Mouse (Mus musculus) midbrain, embryonic 15.5 days (tissue): ENCODE results near the gene Itprid2. TPM values are rescaled to one million over a fixed set of nuclear protein-coding genes. Genes with fewer than 3 reads are reported as not detected.

Source experiments
- ATAC-seq: fragments of 200-750 bp; cut with Nextera tagmentation; replicated peaks from 2 replicates; pipeline ENCODE4 v1.8.0; 2017; ENCODE audit warnings: moderate TSS enrichment
- H3K27ac ChIP-seq: fragments of 300-500 bp; sonication (generic); 2 replicates; pipeline ENCODE4 v1.5.1; 2015; ENCODE audit warnings: mild to moderate bottlenecking, inconsistent platforms
- H3K27me3 ChIP-seq: fragments of 300-500 bp; sonication (generic); replicated peaks from 2 replicates; pipeline ENCODE4 v1.6.1; 2015; ENCODE audit warnings: inconsistent platforms
- H3K36me3 ChIP-seq: fragments of 300-500 bp; sonication (generic); replicated peaks from 2 replicates; pipeline ENCODE4 v1.6.1; 2015; ENCODE audit warnings: inconsistent platforms
- H3K4me1 ChIP-seq: fragments of 300-500 bp; sonication (generic); 2 replicates; pipeline ENCODE4 v1.6.1; 2015; ENCODE audit warnings: inconsistent platforms
- H3K4me2 ChIP-seq: fragments of 300-500 bp; sonication (generic); 2 replicates; pipeline ENCODE4 v1.6.1; 2015; ENCODE audit warnings: inconsistent platforms, mild to moderate bottlenecking, moderate library complexity
- H3K4me3 ChIP-seq: fragments of 300-500 bp; sonication (generic); 2 replicates; pipeline ENCODE4 v1.5.1; 2015; ENCODE audit warnings: mild to moderate bottlenecking, inconsistent platforms
- H3K9ac ChIP-seq: fragments of 300-500 bp; sonication (generic); 2 replicates; pipeline ENCODE4 v1.6.1; 2015; ENCODE audit warnings: mild to moderate bottlenecking, inconsistent platforms
- H3K9me3 ChIP-seq: fragments of 300-500 bp; sonication (generic); 2 replicates; pipeline ENCODE4 v1.6.1; 2016; ENCODE audit warnings: inconsistent platforms
- WGBS: fragments of 180-500 bp; shearing (Covaris S2); methylation state at CpG from one replicate; pipeline ENCODE4 v1.1.7; 2015; ENCODE audit warnings: mixed read lengths; 5-methylcytosine and 5-hydroxymethylcytosine counted together
- polyA plus RNA-seq: library from polyadenylated mRNA; unstranded; fragments of >200 nt; fragmentation: Nextera tagmentation; extraction: Ambion mirVana; gene quantifications from 2 replicates; pipeline ENCODE4 v1.2.1, GENCODE M21; 2015

Gene Itprid2
- polyA plus RNA-seq, 1 experiment from 2014 or later = 4.0 TPM

DNA sequence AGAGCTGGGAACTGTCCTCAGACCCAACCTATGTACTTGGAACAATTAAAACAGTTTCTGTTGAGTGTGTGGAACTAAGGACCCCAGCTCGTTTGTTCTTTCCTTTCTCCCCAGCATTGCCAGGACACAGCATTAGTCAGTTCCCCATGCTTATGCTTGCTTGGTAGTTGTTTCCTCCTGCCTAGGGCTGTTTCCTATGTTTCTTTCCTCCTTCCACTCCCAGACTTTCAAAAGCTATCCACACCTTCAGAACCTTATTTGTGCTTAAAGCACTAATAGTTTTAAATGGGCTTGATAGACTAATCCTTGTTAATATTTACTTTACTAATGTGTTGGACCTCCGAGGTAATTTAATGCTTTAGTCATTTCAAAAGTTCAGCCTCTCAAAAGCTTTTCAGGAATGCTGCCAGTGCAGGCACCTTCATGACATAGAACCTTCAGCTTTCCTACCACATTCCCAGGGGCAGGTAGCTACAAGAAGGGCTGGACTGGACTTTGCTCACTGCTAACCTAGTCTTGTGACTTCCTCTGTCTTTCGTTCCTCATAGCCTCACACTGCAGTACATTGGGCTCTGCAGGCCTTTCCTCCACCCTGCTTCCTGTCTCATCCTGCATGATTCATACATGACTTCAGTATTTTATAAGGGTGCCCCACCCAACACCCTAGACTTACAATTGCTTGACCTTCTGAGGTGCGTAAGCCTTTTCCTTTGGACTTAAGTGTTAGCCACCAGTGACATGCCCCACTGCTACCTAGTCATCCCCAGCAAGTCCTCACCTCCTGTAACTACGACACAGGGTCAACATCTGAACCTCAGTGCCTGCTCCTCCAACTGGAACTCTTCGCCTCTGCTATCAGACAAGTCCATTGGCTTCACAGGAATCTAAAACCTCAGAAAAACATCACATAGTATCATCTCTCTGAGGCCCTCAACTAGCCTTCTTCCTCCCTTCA lies 16.3 kb upstream of the Itprid2 start:
- Histone ChIP-seq H3K27ac (no peak overlapping the region), H3K27me3 (no peaks in the 10 kb centered on the region), H3K4me2 (no peak overlapping the region), H3K36me3 (no peaks in the 10 kb centered on the region), H3K9me3 (no peaks in the 10 kb centered on the region), H3K9ac (no peak overlapping the region), H3K4me1 (no peaks in the 10 kb centered on the region), H3K4me3 (no peak overlapping the region)
- no peak for ATAC-seq
- WGBS = 82% methylated on average over 6 of the region's 6 CpGs

DNA sequence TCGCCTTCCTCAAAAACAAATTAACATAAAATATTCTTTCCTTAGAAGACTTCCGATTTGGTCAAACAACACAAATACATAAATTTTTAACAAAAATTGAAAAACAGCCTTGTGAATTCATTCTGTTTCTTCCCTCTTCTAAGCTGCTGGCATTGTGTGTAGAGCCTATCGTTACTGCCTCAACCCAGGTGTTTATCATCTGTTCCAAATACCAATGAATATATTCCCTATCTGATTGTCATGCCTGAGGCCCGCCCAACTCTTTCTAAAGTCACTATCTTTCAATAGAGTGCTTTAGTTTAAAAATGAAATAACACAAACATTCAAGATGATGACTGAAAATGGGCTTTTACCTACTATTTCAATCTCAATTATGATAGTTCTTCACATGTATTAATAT lies 11.9 kb upstream of the Itprid2 start:
- 94% methylated on average over 4 of the region's 4 CpGs for WGBS

DNA sequence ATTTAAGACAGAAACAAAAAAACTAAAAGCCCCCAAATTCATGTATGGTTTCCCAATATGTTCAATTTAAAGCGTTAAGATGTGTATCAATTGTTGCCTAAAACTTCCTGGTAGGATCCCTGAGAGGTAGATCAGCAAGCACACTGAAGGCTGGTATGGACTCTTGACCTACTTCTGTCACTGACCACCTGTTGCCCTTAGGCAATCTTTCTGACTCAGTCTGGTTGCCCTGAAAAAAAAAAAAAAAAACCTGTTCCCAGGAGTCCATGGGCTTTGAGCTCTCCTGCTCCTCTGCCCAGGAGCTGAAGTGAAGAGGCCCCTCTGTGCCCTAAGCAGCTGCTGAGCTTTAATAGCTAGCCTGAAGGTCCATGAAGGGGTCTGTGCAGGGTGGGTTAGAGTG lies 7.5 kb upstream of the Itprid2 start:
- Histone ChIP-seq H3K4me2 (no peak overlapping the region), H3K4me3 (no peak overlapping the region), H3K9ac (no peak overlapping the region), H3K27me3 (no peaks in the 10 kb centered on the region), H3K27ac (no peak overlapping the region), H3K36me3 (no peaks in the 10 kb centered on the region), H3K4me1 (no peaks in the 10 kb centered on the region), H3K9me3 (no peaks in the 10 kb centered on the region)
- no peak for ATAC-seq
- WGBS = 80% methylated on average over 1 of the region's 1 CpGs

More for the DNA sequence above, 11.9 kb upstream of the Itprid2 start:
- Histone ChIP-seq H3K27ac (no peak overlapping the region), H3K4me1 (no peaks in the 10 kb centered on the region), H3K27me3 (no peaks in the 10 kb centered on the region), H3K9ac (no peak overlapping the region), H3K9me3 (no peaks in the 10 kb centered on the region), H3K4me2 (no peak overlapping the region), H3K36me3 (no peaks in the 10 kb centered on the region), H3K4me3 (no peak overlapping the region)
- ATAC-seq = no peak

DNA sequence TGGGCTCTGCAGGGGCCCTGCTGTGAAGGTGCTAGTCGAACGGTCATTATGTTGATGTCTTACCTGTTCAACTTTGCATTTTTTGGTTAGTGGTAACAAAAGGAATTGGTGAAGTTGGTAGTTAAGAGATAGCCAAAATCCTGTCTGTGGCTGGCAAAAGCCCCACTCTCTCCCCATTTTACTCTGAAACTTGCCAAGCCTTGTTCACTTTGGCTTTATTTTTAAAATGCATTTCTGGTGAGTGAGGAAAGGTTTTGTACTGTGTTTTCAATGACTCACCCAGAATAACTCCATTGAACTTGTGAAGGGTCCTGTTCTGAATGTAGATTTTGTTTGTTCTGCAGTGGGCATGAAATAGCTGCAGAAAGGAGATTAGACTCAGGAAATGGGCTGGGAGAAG lies 4.9 kb upstream of the Itprid2 start:
- Histone ChIP-seq H3K27me3 (no peaks in the 10 kb centered on the region), H3K9me3 (no peaks in the 10 kb centered on the region), H3K4me3 (no peak overlapping the region), H3K9ac (no peak overlapping the region), H3K36me3 (no peaks in the 10 kb centered on the region), H3K4me2 (no peak overlapping the region), H3K27ac (no peak overlapping the region), H3K4me1 (no peaks in the 10 kb centered on the region)
- ATAC-seq = no peak
- 60% methylated on average over 2 of the region's 2 CpGs for WGBS

DNA sequence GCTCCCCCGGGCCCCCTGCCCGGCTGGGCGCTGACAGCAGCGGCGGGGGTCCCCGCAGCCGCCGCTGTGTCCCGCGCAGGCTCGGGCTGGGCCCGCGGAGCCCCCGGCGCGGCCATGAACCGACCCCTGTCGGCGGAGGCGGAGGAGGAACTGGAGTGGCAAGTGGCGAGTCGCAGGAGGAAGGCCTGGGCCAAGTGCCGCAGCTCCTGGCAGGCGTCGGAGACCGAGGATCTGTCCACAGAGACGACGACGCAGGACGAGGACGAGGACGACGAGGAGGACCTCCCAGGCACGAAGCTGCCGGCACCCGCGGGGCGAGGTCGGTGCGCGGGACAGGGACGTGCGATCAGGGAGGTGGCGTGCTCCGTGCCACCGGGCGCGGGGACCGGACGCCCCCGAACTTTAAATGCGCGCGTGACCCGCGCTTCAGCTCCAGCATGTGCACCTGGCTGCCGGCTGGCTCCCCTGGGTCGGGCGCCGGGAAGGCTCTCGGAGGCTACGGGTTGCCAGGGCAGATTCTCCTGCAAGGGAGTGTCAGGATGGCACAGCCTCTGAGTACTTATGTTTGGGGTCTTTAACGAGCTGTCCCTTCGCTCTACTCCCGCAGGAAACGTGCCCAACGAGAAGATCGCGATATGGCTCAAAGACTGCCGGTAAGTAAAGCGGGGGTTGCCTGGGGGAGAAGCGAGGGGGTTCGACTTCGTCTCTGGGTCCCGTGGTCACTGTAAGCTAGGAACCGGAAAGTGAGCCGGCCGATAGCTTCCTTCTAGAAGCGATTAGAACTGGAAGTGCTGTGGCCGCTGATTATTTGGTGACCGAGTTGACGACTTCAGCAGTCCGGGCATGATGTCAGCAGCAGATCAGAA lies 507 bp downstream of the Itprid2 start:
- Histone ChIP-seq H3K27ac (peak overlapping the region; percentile 77), H3K4me1 (peaks cover 9% of the 10 kb centered on the region), H3K9me3 (no peaks in the 10 kb centered on the region), H3K4me2 (peak overlapping the region; percentile 95), H3K36me3 (no peaks in the 10 kb centered on the region), H3K27me3 (no peaks in the 10 kb centered on the region), H3K4me3 (peak overlapping the region; percentile 89), H3K9ac (peak overlapping the region; percentile 62)
- WGBS = under 1% methylated on average over 73 of the region's 83 CpGs
- ATAC-seq = peak; percentile 90

DNA sequence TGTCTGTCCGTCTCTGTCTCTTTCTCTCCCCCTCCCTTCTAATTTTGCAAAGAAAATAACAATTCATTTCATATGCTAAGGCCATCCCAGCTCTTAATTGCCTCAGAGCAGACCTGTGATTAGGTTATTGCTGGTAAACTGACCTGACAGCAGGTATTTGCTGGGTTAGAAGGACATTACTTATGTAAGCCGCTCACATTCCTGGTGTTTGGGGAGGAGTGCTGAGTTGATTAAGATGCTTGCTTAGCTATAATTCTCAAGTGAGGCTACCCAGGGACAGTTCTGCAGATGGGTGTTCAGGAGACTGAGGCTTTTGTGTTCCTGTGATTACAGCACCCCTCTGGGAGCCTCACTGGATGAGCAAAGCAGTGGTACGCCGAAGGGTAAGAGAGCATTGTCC lies 3.8 kb downstream of the Itprid2 start:
- Histone ChIP-seq H3K9me3 (no peaks in the 10 kb centered on the region), H3K4me3 (no peak overlapping the region), H3K27me3 (no peaks in the 10 kb centered on the region), H3K4me2 (no peak overlapping the region), H3K4me1 (peaks cover 9% of the 10 kb centered on the region), H3K9ac (no peak overlapping the region), H3K27ac (no peak overlapping the region), H3K36me3 (no peaks in the 10 kb centered on the region)
- no peak for ATAC-seq
- WGBS = 54% methylated on average over 4 of the region's 4 CpGs

DNA sequence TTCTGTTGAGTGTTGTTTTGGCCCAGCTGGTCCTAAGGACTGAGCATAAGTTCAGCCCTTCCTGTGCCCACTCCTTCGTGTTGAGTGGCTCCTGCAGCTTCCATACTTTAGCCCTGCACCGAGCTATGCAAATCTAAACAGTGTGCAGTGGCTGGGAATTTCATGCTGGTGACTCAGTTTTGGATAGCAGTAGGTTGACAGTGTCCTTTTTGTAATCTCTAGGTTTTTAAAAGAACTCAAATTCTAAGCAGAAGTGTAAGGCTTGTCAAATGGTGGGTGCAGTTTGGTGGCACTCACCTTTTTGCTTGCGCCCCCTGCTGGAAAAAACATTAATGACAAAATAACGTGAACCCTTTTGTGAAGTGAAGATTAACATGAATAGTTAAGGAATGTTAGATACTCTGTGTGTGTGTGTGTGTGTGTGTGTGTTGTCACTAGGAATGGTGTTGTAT lies 11.1 kb downstream of the Itprid2 start:
- peaks cover 4% of the 10 kb centered on the region; the same call in 1 of the 2 replicates for H3K36me3 ChIP-seq
- no peak overlapping the region for H3K4me2 ChIP-seq
- ATAC-seq = no peak
- H3K27ac ChIP-seq = no peak overlapping the region
- H3K27me3 ChIP-seq = no peaks in the 10 kb centered on the region
- no peak overlapping the region for H3K4me3 ChIP-seq
- 51% methylated on average over 4 of the region's 4 CpGs for WGBS
- H3K9me3 ChIP-seq = no peaks in the 10 kb centered on the region
- no peak overlapping the region for H3K9ac ChIP-seq
- peaks cover 3% of the 10 kb centered on the region; the same call in 1 of the 2 replicates for H3K4me1 ChIP-seq

DNA sequence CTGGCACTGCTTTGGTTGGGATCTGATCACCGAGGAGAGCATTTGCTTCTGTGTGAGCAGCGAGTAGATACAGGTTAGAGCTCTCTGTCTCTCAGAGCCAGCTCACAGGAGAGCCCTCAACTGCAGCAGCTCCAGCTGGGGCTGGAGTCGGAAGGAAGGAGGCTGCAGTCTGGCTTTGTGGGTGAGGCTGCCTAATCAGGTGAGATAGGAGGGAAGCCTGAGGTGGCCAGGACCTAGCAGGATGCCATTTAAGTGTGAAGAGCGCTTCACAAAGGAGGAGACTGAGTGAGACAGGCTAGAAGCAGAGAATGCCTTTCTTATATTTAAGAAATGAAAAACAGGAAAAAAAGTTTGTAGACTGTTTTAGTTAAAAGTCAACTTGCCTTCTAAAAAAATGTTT lies 11.9 kb downstream of the Itprid2 start:
- whole genome bisulfite sequencing = 63% methylated on average over 4 of the region's 4 CpGs
- Histone ChIP-seq H3K4me2 (no peak overlapping the region), H3K36me3 (peaks cover 4% of the 10 kb centered on the region; the same call in 1 of the 2 replicates), H3K4me1 (peaks cover 3% of the 10 kb centered on the region; the same call in 1 of the 2 replicates), H3K27me3 (no peaks in the 10 kb centered on the region), H3K27ac (no peak overlapping the region), H3K9ac (no peak overlapping the region), H3K4me3 (no peak overlapping the region), H3K9me3 (no peaks in the 10 kb centered on the region)
- ATAC-seq = no peak

DNA sequence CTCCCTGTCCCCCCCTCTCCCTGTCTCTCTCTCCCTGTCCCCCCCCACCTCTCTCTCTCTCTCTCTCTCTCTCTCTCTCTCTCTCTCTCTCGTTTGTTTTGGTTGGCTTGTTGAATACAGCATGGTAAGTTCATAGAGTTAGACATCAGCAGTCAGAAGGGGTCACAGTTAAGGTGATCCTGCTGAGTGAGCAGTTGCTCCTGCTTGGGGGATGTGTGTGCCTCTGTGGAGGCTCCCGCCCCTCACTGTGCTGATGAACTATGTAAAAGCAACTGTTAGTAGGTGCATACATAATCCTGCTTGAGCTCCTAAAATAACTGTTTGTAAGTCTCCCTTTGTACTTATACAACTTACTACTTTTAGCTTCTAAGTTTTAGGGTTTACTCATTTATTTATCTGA lies 12.6 kb downstream of the Itprid2 start:
- no peak overlapping the region for H3K4me2 ChIP-seq
- peaks cover 4% of the 10 kb centered on the region; the same call in 1 of the 2 replicates for H3K36me3 ChIP-seq
- H3K27ac ChIP-seq = no peak overlapping the region
- no peaks in the 10 kb centered on the region for H3K9me3 ChIP-seq
- WGBS = 36% methylated on average over 2 of the region's 2 CpGs
- H3K9ac ChIP-seq = no peak overlapping the region
- H3K4me1 ChIP-seq = peaks cover 3% of the 10 kb centered on the region; the same call in 1 of the 2 replicates
- no peak overlapping the region for H3K4me3 ChIP-seq
- ATAC-seq = no peak
- H3K27me3 ChIP-seq = no peaks in the 10 kb centered on the region

DNA sequence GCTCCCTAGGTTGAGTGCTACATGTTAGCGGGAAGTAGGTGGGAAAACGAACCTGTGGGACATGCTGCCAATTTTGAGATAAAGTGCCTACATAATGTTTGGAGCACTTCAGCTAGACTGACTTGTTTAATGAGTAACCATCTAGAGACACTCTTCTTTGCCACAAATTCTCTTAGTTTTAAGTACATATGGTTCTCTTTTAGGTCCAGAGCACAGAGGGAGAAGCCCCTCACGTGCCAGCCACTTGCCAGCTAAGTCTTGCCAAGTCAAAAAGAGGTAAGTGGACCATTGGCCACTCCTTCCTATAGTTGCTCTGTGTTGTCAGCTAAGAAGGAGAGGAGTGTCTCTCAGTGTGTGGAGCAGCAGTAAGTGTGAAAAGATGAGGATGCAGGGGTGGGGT lies 16.0 kb downstream of the Itprid2 start:
- no peak overlapping the region for H3K27ac ChIP-seq
- ATAC-seq = no peak
- H3K4me1 ChIP-seq = no peaks in the 10 kb centered on the region
- no peak overlapping the region for H3K4me3 ChIP-seq
- H3K9ac ChIP-seq = no peak overlapping the region
- H3K36me3 ChIP-seq = no peaks in the 10 kb centered on the region
- 89% methylated on average over 3 of the region's 3 CpGs for WGBS
- H3K27me3 ChIP-seq = no peaks in the 10 kb centered on the region
- no peak overlapping the region for H3K4me2 ChIP-seq
- H3K9me3 ChIP-seq = no peaks in the 10 kb centered on the region

DNA sequence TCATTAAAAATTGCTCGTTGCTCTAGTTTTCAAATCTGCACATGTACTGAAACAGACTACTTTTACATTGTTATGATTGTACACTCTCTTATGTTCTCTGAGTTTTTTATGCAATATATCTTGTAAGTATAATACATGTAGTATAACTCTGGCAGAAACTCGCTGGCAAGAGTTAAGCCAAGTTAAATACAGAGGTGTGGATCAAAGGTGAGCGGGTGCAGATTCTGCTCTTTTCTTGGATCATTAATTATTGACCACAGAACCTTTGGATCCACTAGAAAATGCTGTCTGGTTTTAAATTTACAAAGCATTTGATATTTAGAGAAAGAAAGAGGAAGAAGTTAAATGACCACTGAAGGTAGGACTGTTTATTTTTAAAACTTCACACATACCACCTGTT lies 16.5 kb downstream of the Itprid2 start:
- no peaks in the 10 kb centered on the region for H3K4me1 ChIP-seq
- H3K4me3 ChIP-seq = no peak overlapping the region
- no peaks in the 10 kb centered on the region for H3K36me3 ChIP-seq
- 91% methylated on average over 3 of the region's 3 CpGs for WGBS
- no peak overlapping the region for H3K27ac ChIP-seq
- H3K4me2 ChIP-seq = no peak overlapping the region
- ATAC-seq = no peak
- H3K9me3 ChIP-seq = no peaks in the 10 kb centered on the region
- H3K9ac ChIP-seq = no peak overlapping the region
- H3K27me3 ChIP-seq = no peaks in the 10 kb centered on the region

DNA sequence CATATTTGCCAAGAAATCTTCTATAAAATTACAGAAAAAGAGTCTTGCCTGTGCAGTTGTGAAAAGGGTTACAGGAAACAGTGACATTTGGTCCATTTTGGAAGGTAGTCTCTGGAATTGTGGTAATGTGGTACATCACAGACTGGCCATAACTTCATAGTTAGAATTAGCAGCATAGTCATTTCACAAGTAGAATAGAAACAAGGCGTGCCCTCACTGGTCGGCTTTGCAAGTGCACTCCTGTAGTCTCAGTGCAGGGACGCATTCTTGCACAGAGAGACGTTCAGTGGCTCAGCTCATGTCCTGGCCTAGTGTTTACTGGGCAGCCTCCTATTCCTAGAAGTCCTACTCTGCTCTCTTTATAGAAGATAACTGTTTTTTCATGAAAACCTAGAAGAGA lies 17.4 kb downstream of the Itprid2 start:
- no peaks in the 10 kb centered on the region for H3K9me3 ChIP-seq
- no peak overlapping the region for H3K4me3 ChIP-seq
- H3K27ac ChIP-seq = no peak overlapping the region
- no peaks in the 10 kb centered on the region for H3K36me3 ChIP-seq
- no peak for ATAC-seq
- 92% methylated on average over 4 of the region's 4 CpGs for WGBS
- H3K9ac ChIP-seq = no peak overlapping the region
- H3K27me3 ChIP-seq = no peaks in the 10 kb centered on the region
- H3K4me2 ChIP-seq = no peak overlapping the region
- no peaks in the 10 kb centered on the region for H3K4me1 ChIP-seq
